Mouse (Mus musculus) bone marrow macrophage, adult 2 months (primary cell): ENCODE measurements around the gene Atp6v1g3.

Experiments
- CTCF ChIP-seq: IDR thresholded peaks from 2 replicates; pipeline ENCODE4 v1.5.1; 2012; ENCODE audit warnings: low read depth, mild to moderate bottlenecking, low read length, moderate library complexity
- POLR2A ChIP-seq: IDR thresholded peaks from 2 replicates; pipeline ENCODE4 v1.6.1; 2012; ENCODE audit warnings: mild to moderate bottlenecking, low read depth, low read length, borderline replicate concordance

- TF ChIP-seq CTCF (no peak), POLR2A (no peak)
Measured at GRCm38 (mm10) chr1:138334701-138335100, 61.2 kb downstream of the Atp6v1g3 start.
